Mouse (Mus musculus): ENCODE results near the gene Rpf2.

The Rpf2 gene

DNA sequence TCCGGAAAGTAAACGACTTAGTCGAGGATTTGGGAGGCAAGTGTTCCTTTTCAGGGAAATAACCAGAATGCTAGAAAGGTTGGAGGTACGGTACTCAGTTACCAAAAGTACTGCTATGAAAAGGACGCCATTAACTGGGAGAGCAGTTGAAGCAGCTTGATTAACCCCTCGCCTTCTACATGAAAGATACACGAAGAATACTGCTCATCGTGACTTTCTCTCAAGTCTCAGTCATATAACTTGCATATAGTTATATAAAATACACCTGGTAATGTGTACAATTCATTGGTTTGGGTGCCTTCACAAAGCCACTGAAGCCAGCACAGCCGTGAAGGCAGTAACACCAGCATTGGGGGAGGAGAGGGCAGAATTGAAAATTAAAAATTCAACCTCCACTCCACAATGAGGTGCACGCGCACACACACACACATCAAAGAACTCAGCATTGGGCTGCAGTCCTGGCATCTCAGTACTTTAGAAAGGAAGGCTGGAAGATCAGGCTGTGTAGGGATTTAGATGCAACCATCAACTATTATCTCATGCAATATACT, 405 bp upstream of the Rpf2 start:
- DNase-seq (ENCODE audit: low spot score) = no peak

DNA sequence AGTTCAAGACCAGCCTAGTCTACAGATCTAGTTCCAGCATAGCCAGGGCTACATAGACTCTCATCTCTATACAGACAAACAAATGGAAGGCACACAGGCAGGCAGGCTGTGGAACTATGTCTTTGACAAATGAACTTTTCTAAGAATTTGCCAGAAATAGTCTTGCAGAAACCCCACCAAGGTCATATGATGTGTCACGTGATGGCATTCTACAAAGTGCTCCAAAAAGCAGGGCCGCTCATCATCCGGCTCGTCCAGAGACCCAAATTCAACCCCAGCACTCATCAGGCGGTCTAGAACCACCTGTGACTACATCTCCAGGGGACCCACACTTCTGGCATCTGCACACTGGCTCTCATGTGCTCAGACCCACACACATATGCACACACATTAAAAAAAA, 9.0 kb downstream of the Rpf2 start:
- DNase-seq (ENCODE audit: low spot score) = no peak

DNA sequence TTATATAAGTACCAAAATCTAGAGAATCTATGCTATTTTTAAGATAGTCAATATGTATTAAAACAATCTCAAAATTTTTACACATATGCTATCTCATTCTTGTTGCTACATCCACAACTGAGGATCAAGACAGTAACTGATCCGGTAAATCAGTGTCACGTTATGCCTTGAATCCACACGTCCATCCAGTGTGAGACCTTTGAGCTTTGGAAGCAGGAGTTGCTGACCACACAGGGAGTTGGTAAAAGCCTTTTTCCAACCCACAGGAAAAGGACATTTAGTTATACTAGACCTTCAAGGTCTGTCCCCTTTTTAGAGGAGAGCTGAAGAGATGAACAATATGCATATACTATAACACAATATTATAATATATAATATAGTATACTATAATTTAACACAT, 13.6 kb downstream of the Rpf2 start:
- DNase-seq (ENCODE audit: low spot score) = no peak

DNA sequence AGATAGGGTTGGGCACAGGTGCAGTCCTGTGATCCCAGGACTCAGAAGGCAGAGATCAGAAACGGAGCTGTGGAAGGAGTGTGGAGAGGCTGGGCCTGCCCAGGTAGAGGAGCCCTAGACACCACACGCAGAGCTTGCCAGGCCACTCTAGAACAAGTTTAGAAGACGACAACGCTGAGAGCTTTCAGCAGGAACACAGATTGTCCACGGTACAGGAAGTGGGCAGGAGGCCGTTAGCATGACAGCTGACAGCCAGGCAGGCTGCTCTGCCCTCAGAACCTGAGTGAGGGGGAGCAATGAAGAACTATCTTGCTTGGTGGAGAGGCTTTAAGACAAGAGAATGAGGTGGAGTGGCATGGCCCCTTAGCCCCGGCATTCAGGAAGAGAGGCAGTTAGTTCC, 14.4 kb downstream of the Rpf2 start:
- no peak for DNase-seq (ENCODE audit: low spot score)

DNA sequence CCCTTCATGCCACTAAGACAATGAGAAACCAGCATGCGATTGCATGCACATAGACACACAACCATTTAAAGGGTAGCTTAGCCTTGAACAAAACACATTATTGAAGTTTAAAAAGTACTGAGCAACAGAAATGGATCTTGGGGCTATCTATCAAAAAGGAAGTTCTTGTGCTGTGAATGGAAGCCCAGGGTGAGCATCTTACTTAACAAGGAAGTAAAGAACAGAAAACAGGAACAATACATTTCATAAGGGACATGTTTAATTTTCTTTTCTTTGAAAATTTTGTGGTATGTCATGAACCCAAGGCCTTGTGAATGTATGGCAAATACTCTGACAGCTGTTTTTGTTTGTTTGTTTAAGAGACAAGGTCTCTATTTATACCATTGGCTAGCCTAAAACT, 17.1 kb downstream of the Rpf2 start:
- DNase-seq (ENCODE audit: low spot score) = no peak

DNA sequence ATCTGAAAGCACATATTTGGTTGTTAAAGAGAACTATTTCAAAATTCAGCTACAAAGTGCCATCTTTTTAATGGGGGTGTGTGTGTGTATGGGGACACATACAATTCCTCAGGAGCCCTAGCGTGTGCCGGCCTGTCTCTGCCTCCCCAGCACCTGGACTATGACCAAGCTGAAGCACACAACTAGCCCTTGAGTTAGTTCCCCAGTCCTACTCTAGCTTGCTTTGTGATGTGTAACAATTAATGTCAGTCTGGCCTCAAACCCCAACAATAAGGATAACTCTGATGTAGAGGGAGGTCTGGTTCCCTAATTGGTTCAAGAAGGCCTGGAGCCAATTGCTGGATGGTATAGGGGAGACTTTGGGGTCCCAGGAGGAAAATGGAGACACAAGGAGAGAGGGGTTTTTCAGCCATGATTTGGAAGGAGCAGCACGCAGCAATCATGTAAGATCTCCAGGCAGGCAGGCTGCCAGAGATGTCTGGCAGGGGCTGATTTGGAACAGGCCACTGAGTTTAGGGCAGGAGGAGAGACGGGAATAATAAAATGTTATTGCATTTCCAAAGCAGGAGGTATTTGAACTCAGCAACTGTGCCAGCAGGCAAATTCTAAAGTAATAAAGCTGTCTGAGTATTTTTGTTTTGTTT, 19.1 kb downstream of the Rpf2 start:
- no peak for DNase-seq (ENCODE audit: low spot score)

DNA sequence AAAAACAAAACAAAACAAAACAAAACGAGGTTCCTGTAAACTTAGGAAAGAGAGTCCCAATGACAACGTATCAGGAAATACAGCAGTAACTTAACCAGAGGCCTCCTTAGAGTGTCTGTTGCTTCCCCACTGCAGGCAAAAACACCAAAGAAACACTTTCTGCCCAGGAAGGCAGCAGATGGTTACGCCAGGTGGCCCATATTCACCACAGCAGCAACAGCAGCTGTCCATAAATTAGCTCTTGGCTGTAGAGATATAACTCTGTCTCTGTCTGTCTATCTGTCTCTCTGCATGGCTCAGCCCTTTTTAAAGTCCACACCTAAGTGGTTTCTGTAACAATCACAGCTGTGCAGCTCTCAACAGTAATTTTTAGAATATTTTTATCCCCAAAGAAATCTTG, 28.0 kb downstream of the Rpf2 start:
- no peak for DNase-seq (ENCODE audit: low spot score)

DNA sequence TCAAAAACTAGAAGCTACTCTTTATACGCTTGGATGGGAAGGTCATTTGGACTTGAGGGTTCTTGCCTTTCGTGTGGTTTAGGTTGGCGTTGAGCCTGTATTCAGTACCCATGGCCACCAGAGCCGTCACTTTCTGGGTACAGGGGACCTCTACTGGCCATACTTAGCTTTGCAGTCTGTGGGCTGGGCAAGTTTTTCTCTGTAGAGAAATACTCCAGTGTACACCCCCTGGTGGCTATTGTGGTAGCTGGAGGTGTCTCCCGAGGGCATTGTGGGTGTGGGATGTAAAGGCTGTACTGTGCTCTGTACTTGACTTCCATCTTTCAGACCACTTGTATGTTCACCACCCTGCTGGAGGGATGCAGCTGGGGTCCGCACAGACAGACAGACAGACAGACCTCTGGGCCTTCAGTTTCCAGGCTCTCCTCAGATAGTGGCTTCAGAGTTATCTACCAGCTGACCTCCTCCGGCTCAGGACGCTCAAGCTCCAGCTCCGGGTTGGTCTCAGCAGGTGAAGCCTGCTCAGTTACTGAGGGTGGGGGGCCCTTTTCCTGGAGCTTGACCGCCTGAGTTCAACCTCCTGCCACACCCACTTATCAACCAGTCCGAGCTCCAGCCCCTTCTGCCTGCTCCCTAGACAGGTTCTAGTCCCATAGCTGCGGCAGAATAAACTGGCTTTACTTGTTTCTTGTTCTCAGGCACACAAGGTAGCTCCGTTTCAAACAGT, 34.2 kb downstream of the Rpf2 start:
- DNase-seq (ENCODE audit: low spot score) = peak; percentile 93

DNA sequence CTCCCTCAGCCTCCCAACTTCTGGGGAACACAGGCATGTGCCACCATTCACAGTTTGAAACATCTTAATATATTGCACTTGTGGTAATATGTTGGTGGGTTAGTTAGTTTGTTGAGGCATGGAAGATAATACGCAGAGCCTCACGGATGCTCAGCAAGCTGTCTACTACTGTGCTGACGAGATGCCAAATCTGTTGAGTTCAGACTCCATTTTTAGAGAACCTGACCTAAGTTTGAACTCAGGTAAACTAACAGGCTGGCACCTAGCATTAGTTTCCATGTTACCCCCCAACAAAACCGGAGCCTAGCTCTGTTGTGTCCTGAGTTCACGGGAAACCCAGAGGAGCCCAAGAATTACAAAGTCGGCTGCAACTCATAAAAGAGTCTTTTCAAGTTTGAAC, 51.8 kb downstream of the Rpf2 start:
- no peak for DNase-seq (ENCODE audit: low spot score)

DNA sequence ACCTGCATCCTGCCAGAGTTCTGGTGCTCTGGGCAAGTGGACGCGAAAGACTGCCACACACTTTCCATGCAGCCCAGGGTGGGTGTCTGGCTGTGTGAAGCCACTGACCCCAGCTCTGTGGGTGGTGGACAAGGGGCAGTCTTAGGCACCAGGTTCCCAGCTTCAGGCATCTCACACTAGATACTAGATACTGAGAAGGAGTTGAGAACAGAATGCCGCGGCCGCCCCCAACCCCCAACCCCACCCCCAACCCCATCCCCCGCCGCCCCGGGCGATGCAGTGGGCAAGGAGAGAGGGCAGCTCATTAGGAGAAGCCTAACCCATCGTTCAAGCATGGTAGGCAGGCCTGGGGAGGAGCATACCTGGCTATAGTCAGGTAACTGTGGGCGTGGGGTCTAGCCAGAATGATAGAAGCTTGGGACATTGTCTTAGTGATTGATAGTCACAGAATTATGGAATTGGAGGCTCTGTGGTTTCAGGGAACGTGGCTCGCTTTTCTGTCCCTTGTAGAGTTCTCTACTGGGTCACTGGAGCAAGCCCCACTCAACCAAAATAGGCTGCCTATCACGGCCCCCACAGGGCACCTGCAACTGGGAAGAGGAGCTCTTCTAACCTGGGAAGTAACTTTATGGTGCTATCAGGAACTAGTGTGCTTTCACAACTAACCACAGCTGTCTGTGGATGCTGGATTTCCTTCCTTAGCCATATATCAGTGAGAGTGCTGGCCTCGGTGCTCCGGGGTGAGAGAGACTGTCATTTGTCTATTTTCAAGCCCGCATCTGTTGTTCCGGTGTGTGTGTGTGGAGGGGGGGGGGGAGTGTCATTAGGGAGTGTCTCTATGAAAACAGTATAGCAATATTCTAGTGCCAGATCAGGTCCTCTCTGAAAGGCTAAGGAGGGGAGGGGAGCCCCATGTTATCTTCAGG, 54.6 kb downstream of the Rpf2 start:
- DNase-seq (ENCODE audit: low spot score) = no peak

DNA sequence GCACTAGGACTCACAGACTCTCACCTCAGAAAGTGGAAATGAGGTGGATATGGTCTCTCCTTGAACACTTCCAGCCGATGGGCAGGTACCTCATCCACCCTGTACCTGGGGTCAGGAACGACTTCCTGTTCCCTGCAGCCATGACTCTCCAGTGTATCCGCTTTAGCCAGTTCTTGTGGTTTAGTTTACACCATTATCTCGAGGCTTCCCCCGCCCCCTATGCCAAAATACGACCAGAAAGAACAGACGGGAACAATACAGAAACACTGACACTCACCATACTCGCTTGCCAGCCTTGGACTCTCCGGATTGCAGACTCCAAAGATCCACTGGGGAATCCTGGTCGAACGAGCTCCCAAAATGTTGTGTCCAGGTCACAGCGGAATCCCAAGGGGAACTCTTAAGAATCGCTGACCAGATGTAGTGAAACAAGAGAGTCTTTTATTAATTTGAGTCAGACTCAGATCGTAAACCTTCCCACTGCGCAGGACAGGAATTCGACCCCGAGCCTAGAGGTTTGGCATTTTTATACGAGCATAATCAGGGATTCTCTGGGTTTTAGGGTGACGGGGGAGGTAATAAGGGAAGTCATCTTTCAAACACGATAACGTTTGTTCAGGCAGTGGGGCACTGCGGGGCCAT, 55.4 kb downstream of the Rpf2 start:
- DNase-seq (ENCODE audit: low spot score) = no peak

DNA sequence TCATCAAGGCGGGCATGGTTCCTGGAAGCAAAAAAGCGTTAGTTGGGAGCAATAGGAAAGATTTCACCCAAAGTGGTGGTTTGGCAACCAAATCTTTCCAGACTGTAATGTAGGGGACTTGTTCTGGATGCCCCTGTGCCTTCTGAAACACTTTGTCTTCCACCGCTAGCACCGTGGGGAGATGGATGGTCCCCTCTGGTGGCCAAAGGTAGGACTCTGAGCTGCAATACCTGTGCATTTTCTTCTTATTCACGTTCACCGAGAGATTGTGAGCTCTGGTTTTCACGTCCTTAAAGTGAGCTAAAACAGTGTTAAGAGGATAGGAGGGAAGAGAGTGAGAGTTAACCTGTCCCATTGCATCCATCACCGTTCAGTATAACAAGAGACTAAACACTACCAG, 56.0 kb downstream of the Rpf2 start:
- DNase-seq (ENCODE audit: low spot score) = no peak

DNA sequence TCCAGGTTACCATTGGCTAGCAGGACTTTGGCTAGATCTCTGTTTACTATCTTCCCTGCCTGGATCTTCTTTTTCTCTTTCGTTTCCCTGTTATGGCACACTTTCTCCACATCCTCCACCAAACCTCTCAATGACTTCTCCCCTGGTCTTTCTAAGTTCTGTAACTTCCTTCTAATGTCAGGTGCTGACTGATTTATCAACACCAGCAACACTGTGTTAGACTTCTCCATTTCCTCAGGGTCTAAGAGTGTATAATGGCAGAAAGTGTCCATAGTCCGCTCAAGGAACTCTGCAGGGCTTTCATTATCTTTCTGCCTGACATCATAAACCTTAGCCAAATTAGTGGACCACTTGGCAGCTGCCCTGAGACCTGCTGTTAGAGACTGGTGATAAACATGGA, 57.1 kb downstream of the Rpf2 start:
- no peak for DNase-seq (ENCODE audit: low spot score)

DNA sequence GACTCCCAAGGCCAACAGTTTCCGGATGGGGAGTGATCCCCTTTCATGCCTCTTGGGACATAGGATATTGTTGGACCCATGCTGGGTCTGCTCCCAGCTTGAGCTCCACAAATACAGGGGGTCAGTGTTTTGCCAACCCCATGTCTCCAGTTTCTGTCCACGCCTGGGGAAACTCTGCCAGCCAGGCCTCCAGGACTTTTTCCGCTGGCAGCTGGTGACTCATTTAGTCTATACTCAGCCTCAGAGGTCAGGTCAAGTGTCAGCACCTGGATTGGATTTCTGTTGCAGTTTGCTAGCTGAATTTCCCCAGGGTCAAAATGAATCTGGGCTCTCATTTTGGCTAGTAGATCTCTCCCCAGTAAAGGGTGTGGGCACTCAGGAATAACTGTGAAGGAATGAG, 58.0 kb downstream of the Rpf2 start:
- no peak for DNase-seq (ENCODE audit: low spot score)

DNA sequence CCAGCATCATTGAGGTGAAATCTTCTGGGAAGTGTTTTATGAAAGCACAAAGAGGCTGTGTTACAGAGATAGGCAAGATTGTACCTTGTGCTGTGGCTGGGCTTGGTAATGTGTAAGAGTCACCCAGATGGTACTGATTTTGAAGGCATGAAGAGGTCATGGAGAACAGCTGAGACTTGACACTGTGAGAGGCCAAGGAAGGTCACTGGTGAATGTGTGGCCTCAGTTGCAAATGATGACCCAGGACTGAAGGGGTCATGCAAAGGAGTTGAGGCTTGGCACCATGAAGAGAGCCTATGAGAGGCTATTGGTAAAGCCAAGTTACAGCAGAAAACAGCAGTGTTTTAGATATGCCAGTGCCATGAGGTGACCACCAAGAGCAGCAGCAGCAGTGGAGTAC, 60.9 kb downstream of the Rpf2 start:
- no peak for DNase-seq (ENCODE audit: low spot score)

DNA sequence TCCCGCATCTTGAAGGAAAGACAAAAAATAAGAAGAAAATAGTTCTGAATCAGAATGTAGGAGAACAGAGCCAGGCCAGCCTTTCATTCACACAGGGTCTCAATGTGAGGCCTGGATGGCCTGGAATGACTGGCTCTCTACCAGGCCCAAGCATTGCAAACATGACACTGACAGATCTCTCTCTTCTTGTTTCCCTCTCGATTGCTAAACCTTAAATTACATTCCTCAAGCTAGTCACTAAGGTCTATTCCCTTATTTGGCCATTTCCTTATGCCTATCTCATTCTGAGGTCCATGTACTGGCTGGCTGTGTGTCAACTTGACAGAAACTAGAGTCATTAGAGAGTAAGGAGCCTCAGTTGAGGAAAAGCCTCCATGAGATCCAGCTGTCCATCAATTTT, 66.8 kb downstream of the Rpf2 start:
- peak; percentile 19 for DNase-seq (ENCODE audit: low spot score)

DNA sequence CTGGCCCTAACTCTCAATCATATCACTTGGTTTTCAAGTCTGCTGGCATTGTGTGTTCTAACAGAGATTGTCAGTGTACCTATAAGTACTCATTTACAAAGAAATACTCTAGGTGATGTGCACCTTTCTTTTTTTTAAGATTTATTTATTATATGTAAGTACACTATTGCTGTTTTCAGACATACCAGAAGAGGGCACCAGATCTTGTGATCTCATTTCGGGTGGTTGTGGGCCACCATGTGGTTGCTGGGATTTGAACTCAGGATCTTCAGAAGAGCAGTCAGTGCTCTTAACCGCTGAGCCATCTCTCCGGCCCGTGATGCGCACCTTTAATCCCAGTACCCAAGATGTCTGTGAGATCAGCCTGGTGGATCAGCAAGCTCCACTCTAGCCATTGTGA, 67.7 kb downstream of the Rpf2 start:
- no peak for DNase-seq (ENCODE audit: low spot score)

DNA sequence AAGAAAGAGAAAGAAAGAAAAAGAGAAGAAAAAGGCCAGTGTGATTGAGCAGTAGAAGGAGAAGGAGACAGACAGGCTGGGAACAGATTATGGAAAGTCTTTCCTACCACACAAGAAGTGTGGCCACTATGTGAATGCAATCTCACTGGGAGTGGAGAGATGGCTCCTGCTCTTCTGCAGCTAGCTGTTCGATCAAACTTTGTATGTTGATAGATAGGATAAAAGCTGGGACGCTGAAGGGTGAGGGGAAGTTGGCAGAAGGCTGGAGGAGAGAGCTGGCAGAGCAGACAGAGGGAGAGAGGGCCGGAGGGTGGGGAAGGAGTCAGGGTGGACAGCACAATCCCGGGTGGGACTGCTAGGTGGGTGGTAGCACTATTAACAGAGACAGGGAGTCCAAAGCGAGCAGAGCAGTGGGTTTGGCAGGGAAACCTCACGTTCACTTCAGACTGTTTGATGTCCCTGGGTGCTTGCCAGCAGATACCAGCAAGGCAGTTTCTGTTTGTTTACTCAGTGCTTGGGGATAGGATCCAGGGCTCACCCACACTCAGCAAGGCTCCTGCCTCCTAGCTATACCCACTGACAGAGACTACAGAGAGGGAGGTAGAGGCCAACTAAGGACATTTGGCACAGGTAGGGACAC, 69.4 kb downstream of the Rpf2 start:
- DNase-seq (ENCODE audit: low spot score) = peak; percentile 35

All from adipocyte (in vitro differentiated cells).